Mouse (Mus musculus): Measurements from ENCODE around the gene Arhgef7.

DNA sequence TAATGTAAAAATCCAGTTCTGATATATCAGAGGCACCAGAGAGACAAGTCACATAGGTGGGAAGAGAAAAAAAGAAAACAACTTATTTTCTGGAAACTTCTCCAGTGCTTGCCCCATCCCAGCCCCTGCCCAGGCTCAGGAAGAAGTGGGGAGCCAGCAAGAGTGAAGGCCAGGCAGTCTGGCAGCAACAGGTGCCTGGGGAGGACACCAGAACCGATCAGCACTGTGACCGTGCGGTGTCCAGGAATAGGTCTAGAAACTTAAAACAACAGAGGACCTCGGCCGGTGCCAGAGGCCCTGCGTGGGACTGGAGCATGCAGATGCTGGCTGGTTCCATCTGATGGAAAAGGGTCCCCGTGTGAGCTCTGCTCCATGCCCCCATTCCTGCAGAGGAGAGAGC, 30.1 kb upstream of the Arhgef7 start:
- no peak for TF ChIP-seq CTCF (IDR thresholded peaks at IDR 0.05; ENCODE audit: low read depth, low read length)
- no peak for TF ChIP-seq POLR2A (IDR thresholded peaks at IDR 0.05; ENCODE audit: insufficient read depth, low read length)
